Mouse (Mus musculus) embryonic facial prominence, embryonic 12.5 days (tissue): ENCODE results near the gene Sema4a. TPM values are rescaled to one million over a fixed set of nuclear protein-coding genes. Genes with fewer than 3 reads are reported as not detected.
A peak's percentile ranks its signal among the peaks of the same experiment; 100 is the strongest.
"Not testable (repeated sequence)": the region's sequence is repeated elsewhere in the genome, so short reads cannot be mapped to it uniquely, and the experiment has no call there.

Experiments
- ATAC-seq: fragments of 200-750 bp; cut with Nextera tagmentation; 2 replicates; pipeline ENCODE4 v1.8.0; 2017; ENCODE audit not compliant: insufficient number of reproducible peaks, insufficient read depth, low FRiP score, low TSS enrichment
- H3K27ac ChIP-seq: fragments of 300-500 bp; sonication (generic); 2 replicates; pipeline ENCODE4 v1.5.1; 2016; ENCODE audit warnings: mild to moderate bottlenecking
- H3K27me3 ChIP-seq: fragments of 300-500 bp; sonication (generic); 2 replicates; pipeline ENCODE4 v1.6.1; 2016; ENCODE audit warnings: mild to moderate bottlenecking, moderate library complexity
- H3K36me3 ChIP-seq: fragments of 300-500 bp; sonication (generic); 2 replicates; pipeline ENCODE4 v1.6.1; 2016; ENCODE audit warnings: mild to moderate bottlenecking
- H3K4me1 ChIP-seq: fragments of 300-500 bp; sonication (generic); 2 replicates; pipeline ENCODE4 v1.6.1; 2016
- H3K4me2 ChIP-seq: fragments of 300-500 bp; sonication (generic); replicated peaks from 2 replicates; pipeline ENCODE4 v1.6.1; 2016; ENCODE audit warnings: mild to moderate bottlenecking, moderate library complexity
- H3K4me3 ChIP-seq: fragments of 300-500 bp; sonication (generic); 2 replicates; pipeline ENCODE4 v1.5.1; 2016; ENCODE audit warnings: mild to moderate bottlenecking
- H3K9ac ChIP-seq: fragments of 300-500 bp; sonication (generic); 2 replicates; pipeline ENCODE4 v1.6.1; 2016; ENCODE audit warnings: mild to moderate bottlenecking, moderate library complexity
- H3K9me3 ChIP-seq: fragments of 300-500 bp; sonication (generic); 2 replicates; pipeline ENCODE4 v1.6.1; 2016; ENCODE audit warnings: mild to moderate bottlenecking, moderate library complexity
- WGBS: fragments of 180-500 bp; shearing (Covaris S2); methylation state at CpG from one replicate; pipeline ENCODE4 v1.1.7; 2016; 5-methylcytosine and 5-hydroxymethylcytosine counted together
- polyA plus RNA-seq: library from polyadenylated mRNA; unstranded; fragments of >200 nt; fragmentation: Nextera tagmentation; extraction: Ambion mirVana; gene quantifications from 2 replicates; pipeline ENCODE4 v1.2.1, GENCODE M21; 2016

The Sema4a gene
- polyA plus RNA-seq, 1 experiment from 2014 or later = 9.0 TPM

GRCm38 (mm10) chr3:88440500-88441381, 20.2 kb downstream of the Sema4a start:
- no peak for ATAC-seq
- Histone ChIP-seq H3K4me1 (peaks cover 18% of the 10 kb centered on the region), H3K4me2 (peak overlapping the region; percentile 29), H3K9ac (0 out of 2 replicates have a peak overlapping the region, but pooled peaks have one; percentile 10), H3K9me3 (no peaks in the 10 kb centered on the region), H3K27ac (no peak overlapping the region), H3K36me3 (peaks cover 5% of the 10 kb centered on the region; the same call in 1 of the 2 replicates), H3K27me3 (peaks cover 4% of the 10 kb centered on the region; the same call in 1 of the 2 replicates), H3K4me3 (no peak overlapping the region)
- 23% methylated on average over 27 of the region's 27 CpGs for WGBS

- WGBS = 64% methylated on average over 4 of the region's 4 CpGs
- H3K27ac ChIP-seq = no peak overlapping the region
- no peak for ATAC-seq
- H3K27me3 ChIP-seq = peaks cover 4% of the 10 kb centered on the region; the same call in 1 of the 2 replicates
- no peak overlapping the region for H3K4me3 ChIP-seq
- H3K9ac ChIP-seq = no peak overlapping the region
- H3K4me2 ChIP-seq = no peak overlapping the region
- peaks cover 18% of the 10 kb centered on the region for H3K4me1 ChIP-seq
- H3K36me3 ChIP-seq = peaks cover 7% of the 10 kb centered on the region; the same call in 1 of the 2 replicates
- no peaks in the 10 kb centered on the region for H3K9me3 ChIP-seq
Observed at GRCm38 (mm10) chr3:88439582-88439981, 21.4 kb downstream of the Sema4a start.

- Histone ChIP-seq H3K4me1 (peaks cover 18% of the 10 kb centered on the region), H3K4me3 (0 out of 2 replicates have a peak overlapping the region, but pooled peaks have one; percentile 26), H3K36me3 (0 out of 2 replicates have a peak, but pooled peaks cover 3% of the 10 kb centered on the region), H3K9me3 (no peaks in the 10 kb centered on the region), H3K27ac (no peak overlapping the region), H3K9ac (no peak overlapping the region), H3K4me2 (peak overlapping the region; percentile 45), H3K27me3 (peaks cover 4% of the 10 kb centered on the region; the same call in 1 of the 2 replicates)
- no peak for ATAC-seq
- WGBS = 78% methylated on average over 10 of the region's 10 CpGs
Observed at GRCm38 (mm10) chr3:88437454-88437853, 23.5 kb downstream of the Sema4a start.

- Histone ChIP-seq H3K4me2 (peak overlapping the region; percentile 45), H3K4me3 (peak overlapping the region; percentile 26), H3K9ac (no peak overlapping the region), H3K36me3 (0 out of 2 replicates have a peak, but pooled peaks cover 3% of the 10 kb centered on the region), H3K27ac (no peak overlapping the region), H3K4me1 (peaks cover 18% of the 10 kb centered on the region), H3K9me3 (no peaks in the 10 kb centered on the region), H3K27me3 (peaks cover 4% of the 10 kb centered on the region; the same call in 1 of the 2 replicates)
- 11% methylated on average over 29 of the region's 29 CpGs for WGBS
- peak; percentile 81 for ATAC-seq
Observed at GRCm38 (mm10) chr3:88436395-88437201, 24.4 kb downstream of the Sema4a start.

- Histone ChIP-seq H3K27me3 (peaks cover under 1% of the 10 kb centered on the region; the same call in 1 of the 2 replicates), H3K9ac (no peak overlapping the region), H3K4me3 (no peak overlapping the region), H3K9me3 (no peaks in the 10 kb centered on the region), H3K36me3 (0 out of 2 replicates have a peak, but pooled peaks cover 3% of the 10 kb centered on the region), H3K4me1 (peaks cover 13% of the 10 kb centered on the region), H3K27ac (no peak overlapping the region), H3K4me2 (no peak overlapping the region)
- no peak for ATAC-seq
- 52% methylated on average over 10 of the region's 10 CpGs for WGBS
Observed at GRCm38 (mm10) chr3:88435515-88435914, 25.5 kb downstream of the Sema4a start.

GRCm38 (mm10) chr3:88428639-88429038, 32.3 kb downstream of the Sema4a start:
- H3K36me3 ChIP-seq, H3K27me3 ChIP-seq: not testable (repeated sequence)

GRCm38 (mm10) chr3:88427342-88427905, 33.6 kb downstream of the Sema4a start:
- peaks cover 11% of the 10 kb centered on the region for H3K4me1 ChIP-seq
- 69% methylated on average over 4 of the region's 4 CpGs for WGBS
- no peak for ATAC-seq

More at GRCm38 (mm10) chr3:88428639-88429038, 32.3 kb downstream of the Sema4a start:
- H3K4me3 ChIP-seq, H3K9ac ChIP-seq, ATAC-seq, H3K9me3 ChIP-seq, H3K4me2 ChIP-seq, H3K27ac ChIP-seq, H3K4me1 ChIP-seq: not testable (repeated sequence)
- 69% methylated on average over 8 of the region's 8 CpGs for WGBS

GRCm38 (mm10) chr3:88425708-88426420, 35.1 kb downstream of the Sema4a start:
- Histone ChIP-seq H3K36me3 (peaks cover 6% of the 10 kb centered on the region), H3K9me3 (no peaks in the 10 kb centered on the region), H3K4me2 (no peak overlapping the region), H3K4me3 (no peak overlapping the region), H3K4me1 (peaks cover 11% of the 10 kb centered on the region), H3K9ac (no peak overlapping the region), H3K27ac (no peak overlapping the region), H3K27me3 (no peaks in the 10 kb centered on the region)
- 82% methylated on average over 10 of the region's 10 CpGs for WGBS
- ATAC-seq = no peak

More at GRCm38 (mm10) chr3:88427342-88427905, 33.6 kb downstream of the Sema4a start:
- Histone ChIP-seq H3K36me3 (no peaks in the 10 kb centered on the region), H3K9ac (no peak overlapping the region), H3K27ac (no peak overlapping the region), H3K27me3 (no peaks in the 10 kb centered on the region), H3K4me2 (no peak overlapping the region), H3K4me3 (no peak overlapping the region), H3K9me3 (no peaks in the 10 kb centered on the region)

- peaks cover 11% of the 10 kb centered on the region for H3K4me1 ChIP-seq
- H3K36me3 ChIP-seq = peaks cover 11% of the 10 kb centered on the region
- 6% methylated on average over 2 of the region's 2 CpGs for WGBS
- no peaks in the 10 kb centered on the region for H3K27me3 ChIP-seq
- no peak overlapping the region for H3K27ac ChIP-seq
- no peak for ATAC-seq
- no peak overlapping the region for H3K9ac ChIP-seq
- H3K4me3 ChIP-seq = peak overlapping the region; percentile 65
- H3K9me3 ChIP-seq = no peaks in the 10 kb centered on the region
- H3K4me2 ChIP-seq = peak overlapping the region; percentile 83
Observed at GRCm38 (mm10) chr3:88425330-88425689, 35.7 kb downstream of the Sema4a start.

GRCm38 (mm10) chr3:88424605-88425329, 36.2 kb downstream of the Sema4a start, which contains the start of gene Slc25a44:
Slc25a44 (minus strand) TSS chr3:88425139.
- WGBS = 2% methylated on average over 35 of the region's 35 CpGs
- H3K36me3 ChIP-seq = peaks cover 16% of the 10 kb centered on the region
- H3K9me3 ChIP-seq = no peaks in the 10 kb centered on the region
- no peak within 1 kb of the TSS for H3K27ac ChIP-seq
- peak within 1 kb of the TSS; percentile 61 for H3K9ac ChIP-seq
- H3K27me3 ChIP-seq = no peaks in the 10 kb centered on the region
- peaks cover 11% of the 10 kb centered on the region for H3K4me1 ChIP-seq
- peak within 1 kb of the TSS; percentile 65 for H3K4me3 ChIP-seq
- peak; percentile 91 for ATAC-seq
- H3K4me2 ChIP-seq = peak within 1 kb of the TSS; percentile 83
